Mouse (Mus musculus): ENCODE results near the gene Dnajc11. TPM values are rescaled to one million over a fixed set of nuclear protein-coding genes. Genes with fewer than 3 reads are reported as not detected.

The Dnajc11 gene
- polyA plus RNA-seq, 1 experiment from 2014 or later = 57.8 TPM

DNA sequence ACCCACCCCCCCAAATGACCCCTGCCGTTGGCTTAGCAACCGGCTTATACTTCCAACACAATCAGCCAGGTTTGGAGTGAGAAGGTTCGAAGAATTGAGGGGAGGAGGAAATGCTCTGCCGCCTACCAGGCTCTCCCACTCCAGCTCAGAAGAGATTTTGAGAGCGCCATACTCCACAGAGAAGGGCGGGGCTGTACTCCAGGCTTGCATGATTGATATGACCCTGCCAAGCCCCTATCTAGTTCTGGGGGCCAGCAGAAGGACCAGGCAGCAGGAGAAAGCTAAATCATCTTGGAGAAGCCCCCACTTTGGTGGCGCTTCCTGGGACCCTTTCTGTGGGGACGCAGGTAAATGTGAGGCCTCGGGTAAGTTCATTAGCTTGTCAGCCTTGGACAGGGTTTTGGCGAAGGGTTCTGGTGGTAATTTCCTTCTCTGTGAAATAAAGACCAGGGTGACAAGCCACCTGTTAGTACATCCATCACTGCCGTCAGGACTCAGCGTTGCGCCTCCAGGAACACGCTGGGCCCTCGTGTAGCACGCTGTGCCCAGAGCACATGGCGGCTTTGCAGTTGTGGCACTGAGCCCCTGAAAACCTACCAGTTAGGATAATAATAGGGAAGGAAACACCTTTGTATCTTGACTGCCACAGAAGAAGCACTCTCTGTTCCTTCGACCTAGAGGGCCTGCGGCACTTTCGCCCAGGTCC is 14.2 kb upstream of the Dnajc11 start:
- 65% methylated on average over 20 of the region's 20 CpGs for WGBS (ENCODE audit: insufficient replicate concordance)
- Histone ChIP-seq H3K4me3 (ENCODE audit: low read depth, low read length) (no peak overlapping the region), H3K9me3 (replicated peaks; ENCODE audit: control insufficient read depth, low read length) (peaks cover 4% of the 10 kb centered on the region; the same call in 1 of the 2 replicates), H3K27me3 (ENCODE audit: control insufficient read depth, insufficient read depth, low read length) (no peaks in the 10 kb centered on the region), H3K4me2 (peak overlapping the region; percentile 56; the same call in 1 of the 2 replicates), H3K36me3 (ENCODE audit: control insufficient read depth, insufficient read depth, low read length) (no peaks in the 10 kb centered on the region), H3K4me1 (ENCODE audit: control insufficient read depth, insufficient read depth, low read length) (no peaks in the 10 kb centered on the region; the same call in 1 of the 2 replicates), H3K27ac (ENCODE audit: low read depth, low read length) (no peak overlapping the region), H3K9ac (ENCODE audit: low read depth, low read length) (no peak overlapping the region)
- no peak for ATAC-seq (replicated peaks; ENCODE audit: insufficient number of reproducible peaks, low FRiP score, low TSS enrichment)

DNA sequence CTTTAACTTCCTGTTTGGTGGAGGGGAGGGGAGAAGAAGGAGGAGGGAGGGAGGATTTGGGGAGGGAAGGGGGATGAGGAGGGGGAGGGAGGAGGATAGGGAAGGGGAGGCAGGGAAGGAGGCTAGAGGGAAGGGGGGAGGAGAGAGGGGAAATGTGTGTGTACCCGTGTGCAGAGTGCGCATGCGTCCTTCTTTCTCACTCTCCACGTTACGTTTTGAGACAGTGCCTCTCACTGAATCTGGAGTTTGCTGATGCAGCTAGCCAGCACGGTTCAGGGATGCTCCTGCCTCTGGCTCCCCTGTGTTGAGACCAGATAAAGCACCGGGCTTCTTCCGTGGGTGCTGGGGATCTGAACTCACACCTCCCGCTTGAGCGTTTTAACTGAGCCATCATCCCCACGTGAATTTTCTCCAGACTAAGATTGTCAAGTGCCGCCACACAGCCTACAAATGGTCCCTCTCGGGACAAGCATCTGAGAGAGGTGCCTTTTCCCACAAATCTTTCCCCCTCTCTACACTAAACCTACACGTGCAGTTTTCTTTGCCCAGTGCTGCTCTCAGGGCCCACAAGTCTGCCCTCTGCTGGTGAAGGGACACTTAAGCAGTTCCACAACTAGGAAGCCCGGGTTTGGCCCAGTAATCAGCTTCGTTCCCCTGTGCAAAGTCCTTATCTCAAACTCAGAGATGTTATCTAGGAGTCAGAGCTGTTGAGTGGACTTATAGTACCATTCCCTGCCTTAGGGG is 13.4 kb upstream of the Dnajc11 start:
- Histone ChIP-seq H3K27ac (ENCODE audit: low read depth, low read length) (no peak overlapping the region), H3K9ac (ENCODE audit: low read depth, low read length) (no peak overlapping the region), H3K4me3 (ENCODE audit: low read depth, low read length) (peak overlapping the region; percentile 27; the same call in 1 of the 2 replicates), H3K36me3 (ENCODE audit: control insufficient read depth, insufficient read depth, low read length) (no peaks in the 10 kb centered on the region), H3K4me1 (ENCODE audit: control insufficient read depth, insufficient read depth, low read length) (no peaks in the 10 kb centered on the region; the same call in 1 of the 2 replicates), H3K4me2 (peak overlapping the region; percentile 56), H3K27me3 (ENCODE audit: control insufficient read depth, insufficient read depth, low read length) (no peaks in the 10 kb centered on the region), H3K9me3 (replicated peaks; ENCODE audit: control insufficient read depth, low read length) (peaks cover 4% of the 10 kb centered on the region; the same call in 1 of the 2 replicates)
- ATAC-seq (replicated peaks; ENCODE audit: insufficient number of reproducible peaks, low FRiP score, low TSS enrichment) = no peak
- 12% methylated on average over 16 of the region's 16 CpGs for WGBS (ENCODE audit: insufficient replicate concordance)

- ATAC-seq (replicated peaks; ENCODE audit: insufficient number of reproducible peaks, low FRiP score, low TSS enrichment) = no peak
- Histone ChIP-seq H3K27me3 (ENCODE audit: control insufficient read depth, insufficient read depth, low read length) (no peaks in the 10 kb centered on the region), H3K4me2 (no peak overlapping the region), H3K9me3 (replicated peaks; ENCODE audit: control insufficient read depth, low read length) (peaks cover 4% of the 10 kb centered on the region; the same call in 1 of the 2 replicates), H3K36me3 (ENCODE audit: control insufficient read depth, insufficient read depth, low read length) (no peaks in the 10 kb centered on the region), H3K4me3 (ENCODE audit: low read depth, low read length) (no peak overlapping the region), H3K4me1 (ENCODE audit: control insufficient read depth, insufficient read depth, low read length) (no peaks in the 10 kb centered on the region; the same call in 1 of the 2 replicates), H3K9ac (ENCODE audit: low read depth, low read length) (no peak overlapping the region), H3K27ac (ENCODE audit: low read depth, low read length) (no peak overlapping the region)
- 84% methylated on average over 3 of the region's 3 CpGs for WGBS (ENCODE audit: insufficient replicate concordance)
These were observed 11.4 kb upstream of the Dnajc11 start for GRCm38 (mm10) chr4:151922124-151922523.

DNA sequence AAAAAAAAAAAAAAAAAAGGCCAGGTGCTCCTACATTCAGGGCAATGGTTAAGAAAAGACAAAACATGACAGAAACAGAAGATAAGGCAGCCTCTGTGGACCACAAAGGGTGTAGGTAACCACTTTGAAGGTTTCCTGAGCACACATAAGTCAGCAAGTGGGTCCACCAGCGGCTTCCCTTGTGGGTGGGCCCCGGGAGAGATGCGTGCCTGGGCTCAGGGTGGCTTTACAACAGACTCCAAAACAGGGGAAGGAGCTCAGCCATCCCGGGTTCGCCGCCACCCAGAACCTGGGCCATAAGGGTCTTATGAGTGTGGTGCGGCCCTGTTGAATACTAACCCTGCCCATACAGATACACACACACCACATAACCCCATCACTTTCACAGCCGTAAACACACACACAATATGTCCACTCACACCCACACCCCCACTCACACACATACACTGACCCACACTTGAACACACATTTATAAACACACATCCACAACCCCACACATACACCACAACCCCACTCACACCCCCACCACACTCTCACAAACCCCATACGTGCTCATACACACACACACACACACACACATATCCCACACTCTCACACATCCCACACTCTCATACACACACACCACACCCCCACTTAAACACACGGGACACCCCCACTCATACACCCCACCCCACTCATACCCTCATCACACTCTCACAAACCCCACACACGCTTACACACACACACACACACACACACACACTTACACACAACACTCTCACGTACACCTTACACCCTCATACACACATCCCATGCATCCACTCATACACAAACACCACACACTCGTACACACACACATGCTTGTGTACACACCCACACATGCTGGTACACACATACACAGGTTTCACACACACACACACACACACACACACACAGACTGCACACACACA is 651 bp upstream of the Dnajc11 start:
- no peak overlapping the region for H3K27ac ChIP-seq (ENCODE audit: low read depth, low read length)
- peak overlapping the region; percentile 49 for H3K4me2 ChIP-seq
- WGBS (ENCODE audit: insufficient replicate concordance) = 76% methylated on average over 13 of the region's 13 CpGs
- H3K9ac ChIP-seq (ENCODE audit: low read depth, low read length) = 0 out of 2 replicates have a peak overlapping the region, but pooled peaks have one; percentile 43
- H3K4me1 ChIP-seq (ENCODE audit: control insufficient read depth, insufficient read depth, low read length) = peaks cover 17% of the 10 kb centered on the region
- no peaks in the 10 kb centered on the region for H3K36me3 ChIP-seq (ENCODE audit: control insufficient read depth, insufficient read depth, low read length)
- peak; percentile 43 for ATAC-seq (replicated peaks; ENCODE audit: insufficient number of reproducible peaks, low FRiP score, low TSS enrichment)
- peak overlapping the region; percentile 100 for H3K4me3 ChIP-seq (ENCODE audit: low read depth, low read length)
- H3K27me3 ChIP-seq (ENCODE audit: control insufficient read depth, insufficient read depth, low read length) = no peaks in the 10 kb centered on the region
- no peaks in the 10 kb centered on the region for H3K9me3 ChIP-seq (replicated peaks; ENCODE audit: control insufficient read depth, low read length)

GRCm38 (mm10) chr4:151934215-151934572 is 703 bp downstream of the Dnajc11 start:
- 0 out of 2 replicates have a peak overlapping the region, but pooled peaks have one; percentile 24 for H3K27ac ChIP-seq (ENCODE audit: low read depth, low read length)
- ATAC-seq (replicated peaks; ENCODE audit: insufficient number of reproducible peaks, low FRiP score, low TSS enrichment) = no peak; the same call in 1 of the 2 replicates
- WGBS (ENCODE audit: insufficient replicate concordance) = under 1% methylated on average over 23 of the region's 23 CpGs

GRCm38 (mm10) chr4:151937441-151937840 is 4.0 kb downstream of the Dnajc11 start:
- no peaks in the 10 kb centered on the region for H3K9me3 ChIP-seq (replicated peaks; ENCODE audit: control insufficient read depth, low read length)
- no peak for ATAC-seq (replicated peaks; ENCODE audit: insufficient number of reproducible peaks, low FRiP score, low TSS enrichment)
- no peak overlapping the region for H3K4me3 ChIP-seq (ENCODE audit: low read depth, low read length)
- H3K4me1 ChIP-seq (ENCODE audit: control insufficient read depth, insufficient read depth, low read length) = peaks cover 20% of the 10 kb centered on the region
- WGBS (ENCODE audit: insufficient replicate concordance) = 91% methylated on average over 13 of the region's 13 CpGs
- H3K4me2 ChIP-seq = no peak overlapping the region
- no peaks in the 10 kb centered on the region for H3K27me3 ChIP-seq (ENCODE audit: control insufficient read depth, insufficient read depth, low read length)
- H3K36me3 ChIP-seq (ENCODE audit: control insufficient read depth, insufficient read depth, low read length) = no peaks in the 10 kb centered on the region
- H3K27ac ChIP-seq (ENCODE audit: low read depth, low read length) = no peak overlapping the region
- no peak overlapping the region for H3K9ac ChIP-seq (ENCODE audit: low read depth, low read length)

More at GRCm38 (mm10) chr4:151934215-151934572, 703 bp downstream of the Dnajc11 start:
- H3K4me1 ChIP-seq (ENCODE audit: control insufficient read depth, insufficient read depth, low read length) = peaks cover 17% of the 10 kb centered on the region
- H3K36me3 ChIP-seq (ENCODE audit: control insufficient read depth, insufficient read depth, low read length) = no peaks in the 10 kb centered on the region
- H3K4me2 ChIP-seq = peak overlapping the region; percentile 92
- no peaks in the 10 kb centered on the region for H3K27me3 ChIP-seq (ENCODE audit: control insufficient read depth, insufficient read depth, low read length)
- no peaks in the 10 kb centered on the region for H3K9me3 ChIP-seq (replicated peaks; ENCODE audit: control insufficient read depth, low read length)
- H3K4me3 ChIP-seq (ENCODE audit: low read depth, low read length) = peak overlapping the region; percentile 100
- H3K9ac ChIP-seq (ENCODE audit: low read depth, low read length) = peak overlapping the region; percentile 98

- Histone ChIP-seq H3K9me3 (replicated peaks; ENCODE audit: control insufficient read depth, low read length) (no peaks in the 10 kb centered on the region), H3K4me2 (no peak overlapping the region), H3K4me3 (ENCODE audit: low read depth, low read length) (no peak overlapping the region), H3K27me3 (ENCODE audit: control insufficient read depth, insufficient read depth, low read length) (no peaks in the 10 kb centered on the region), H3K27ac (ENCODE audit: low read depth, low read length) (no peak overlapping the region), H3K36me3 (ENCODE audit: control insufficient read depth, insufficient read depth, low read length) (no peaks in the 10 kb centered on the region), H3K4me1 (ENCODE audit: control insufficient read depth, insufficient read depth, low read length) (peaks cover 18% of the 10 kb centered on the region), H3K9ac (ENCODE audit: low read depth, low read length) (no peak overlapping the region)
- WGBS (ENCODE audit: insufficient replicate concordance) = 81% methylated on average over 3 of the region's 3 CpGs
- ATAC-seq (replicated peaks; ENCODE audit: insufficient number of reproducible peaks, low FRiP score, low TSS enrichment) = no peak
These were observed 4.6 kb downstream of the Dnajc11 start for GRCm38 (mm10) chr4:151938089-151938488.

- H3K9ac ChIP-seq (ENCODE audit: low read depth, low read length) = no peak overlapping the region
- no peaks in the 10 kb centered on the region for H3K36me3 ChIP-seq (ENCODE audit: control insufficient read depth, insufficient read depth, low read length)
- H3K9me3 ChIP-seq (replicated peaks; ENCODE audit: control insufficient read depth, low read length) = no peaks in the 10 kb centered on the region
- no peaks in the 10 kb centered on the region for H3K27me3 ChIP-seq (ENCODE audit: control insufficient read depth, insufficient read depth, low read length)
- no peak overlapping the region for H3K4me3 ChIP-seq (ENCODE audit: low read depth, low read length)
- H3K27ac ChIP-seq (ENCODE audit: low read depth, low read length) = no peak overlapping the region
- 72% methylated on average over 11 of the region's 11 CpGs for WGBS (ENCODE audit: insufficient replicate concordance)
- H3K4me1 ChIP-seq (ENCODE audit: control insufficient read depth, insufficient read depth, low read length) = peaks cover 23% of the 10 kb centered on the region
- H3K4me2 ChIP-seq = no peak overlapping the region
- no peak for ATAC-seq (replicated peaks; ENCODE audit: insufficient number of reproducible peaks, low FRiP score, low TSS enrichment)
These were observed 12.7 kb downstream of the Dnajc11 start for GRCm38 (mm10) chr4:151946211-151946610.

Measured in heart, embryonic 11.5 days (tissue).